Mouse (Mus musculus): Measurements from ENCODE around the gene Pnma1. TPM values are rescaled to one million over a fixed set of nuclear protein-coding genes. Genes with fewer than 3 reads are reported as not detected.

Pnma1 gene
- polyA plus RNA-seq, 1 experiment from 2014 or later, result 3.8 TPM

- H3K4me2 ChIP-seq, result no peak overlapping the region
- no peaks in the 10 kb centered on the region for H3K27me3 ChIP-seq
- no peaks in the 10 kb centered on the region for H3K9me3 ChIP-seq
- 73% methylated on average over 14 of the region's 14 CpGs for WGBS
- peaks cover 41% of the 10 kb centered on the region for H3K36me3 ChIP-seq
- H3K4me3 ChIP-seq, result no peak overlapping the region
- 0 out of 2 replicates have a peak, but pooled peaks cover 5% of the 10 kb centered on the region for H3K4me1 ChIP-seq (replicated peaks)
- ATAC-seq (ENCODE audit: low FRiP score), result no peak
- no peak overlapping the region for H3K9ac ChIP-seq
- no peak overlapping the region for H3K27ac ChIP-seq
These were observed 13.5 kb upstream of the Pnma1 start for GRCm38 (mm10) chr12:84161616-84162433.

GRCm38 (mm10) chr12:84161116-84161515 is 12.8 kb upstream of the Pnma1 start:
- ATAC-seq (ENCODE audit: low FRiP score), result no peak
- H3K9ac ChIP-seq, result no peak overlapping the region
- 0 out of 2 replicates have a peak, but pooled peaks cover 5% of the 10 kb centered on the region for H3K4me1 ChIP-seq (replicated peaks)
- H3K36me3 ChIP-seq, result peaks cover 48% of the 10 kb centered on the region
- no peaks in the 10 kb centered on the region for H3K9me3 ChIP-seq
- no peak overlapping the region for H3K4me2 ChIP-seq
- 86% methylated on average over 8 of the region's 8 CpGs for WGBS
- no peaks in the 10 kb centered on the region for H3K27me3 ChIP-seq
- H3K27ac ChIP-seq, result no peak overlapping the region
- no peak overlapping the region for H3K4me3 ChIP-seq

DNA sequence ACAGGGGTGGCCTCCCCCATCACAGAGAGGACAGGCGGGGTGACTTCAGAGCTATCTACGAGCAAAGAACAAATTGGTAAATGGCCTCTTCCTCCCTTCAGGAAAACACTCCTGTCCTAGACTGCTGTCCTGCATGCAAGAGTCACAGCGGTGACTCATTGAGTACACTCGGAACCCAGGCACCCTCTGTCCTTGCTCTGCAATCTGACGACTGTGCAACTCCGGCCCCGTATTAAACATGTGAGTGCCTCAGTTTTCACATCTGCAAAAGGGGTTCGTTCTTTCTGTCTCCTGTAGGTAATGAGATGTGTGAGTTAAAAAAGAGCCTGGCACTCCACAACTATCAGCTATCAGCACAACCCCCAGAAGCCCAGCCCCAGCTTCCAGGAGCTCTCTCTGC is 12.2 kb upstream of the Pnma1 start:
- no peak for ATAC-seq (ENCODE audit: low FRiP score)
- Histone ChIP-seq H3K4me1 (replicated peaks) (0 out of 2 replicates have a peak, but pooled peaks cover under 1% of the 10 kb centered on the region), H3K4me2 (no peak overlapping the region), H3K4me3 (no peak overlapping the region), H3K27me3 (no peaks in the 10 kb centered on the region), H3K9me3 (no peaks in the 10 kb centered on the region), H3K27ac (no peak overlapping the region), H3K36me3 (peaks cover 54% of the 10 kb centered on the region), H3K9ac (no peak overlapping the region)
- 97% methylated on average over 8 of the region's 8 CpGs for WGBS

GRCm38 (mm10) chr12:84158156-84158555 is 9.9 kb upstream of the Pnma1 start:
- no peaks in the 10 kb centered on the region for H3K9me3 ChIP-seq
- H3K4me2 ChIP-seq, result no peak overlapping the region
- no peaks in the 10 kb centered on the region for H3K4me1 ChIP-seq (replicated peaks)
- H3K9ac ChIP-seq, result no peak overlapping the region
- peaks cover 72% of the 10 kb centered on the region for H3K36me3 ChIP-seq
- no peak overlapping the region for H3K27ac ChIP-seq
- no peak for ATAC-seq (ENCODE audit: low FRiP score)
- no peak overlapping the region for H3K4me3 ChIP-seq
- WGBS, result 92% methylated on average over 14 of the region's 14 CpGs
- no peaks in the 10 kb centered on the region for H3K27me3 ChIP-seq

DNA sequence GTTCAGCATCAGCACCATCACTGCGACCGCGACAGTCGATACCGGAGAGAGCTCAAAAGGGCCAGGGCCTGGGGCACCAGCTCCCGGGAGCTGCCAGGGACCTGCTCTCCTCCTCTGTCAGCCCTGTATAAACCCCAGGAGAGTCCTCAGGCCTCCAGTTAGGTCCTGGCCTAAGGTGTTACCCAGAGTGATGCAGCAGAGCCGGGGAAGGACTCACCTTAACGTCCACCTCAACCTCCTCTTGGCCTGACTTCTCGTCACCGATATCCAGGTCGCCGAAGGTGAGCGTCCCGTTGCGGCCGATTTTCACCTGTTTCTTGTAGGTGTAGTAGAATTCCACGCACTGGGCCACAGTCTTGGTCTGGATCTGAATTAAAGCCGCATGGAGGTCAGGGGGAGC is 7.9 kb upstream of the Pnma1 start:
- peaks cover 87% of the 10 kb centered on the region for H3K36me3 ChIP-seq
- H3K9me3 ChIP-seq, result no peaks in the 10 kb centered on the region
- 96% methylated on average over 18 of the region's 18 CpGs for WGBS
- no peaks in the 10 kb centered on the region for H3K27me3 ChIP-seq
- H3K27ac ChIP-seq, result no peak overlapping the region
- ATAC-seq (ENCODE audit: low FRiP score), result no peak
- no peak overlapping the region for H3K4me2 ChIP-seq
- H3K4me1 ChIP-seq (replicated peaks), result peaks cover 2% of the 10 kb centered on the region; the same call in 1 of the 2 replicates
- H3K4me3 ChIP-seq, result no peak overlapping the region
- H3K9ac ChIP-seq, result no peak overlapping the region

GRCm38 (mm10) chr12:84155523-84155871 is 7.2 kb upstream of the Pnma1 start:
- Histone ChIP-seq H3K9me3 (no peaks in the 10 kb centered on the region), H3K9ac (no peak overlapping the region), H3K4me3 (no peak overlapping the region), H3K27me3 (no peaks in the 10 kb centered on the region), H3K36me3 (peaks cover 86% of the 10 kb centered on the region), H3K4me2 (no peak overlapping the region), H3K4me1 (replicated peaks) (peaks cover 8% of the 10 kb centered on the region; the same call in 1 of the 2 replicates), H3K27ac (no peak overlapping the region)
- no peak for ATAC-seq (ENCODE audit: low FRiP score)
- WGBS, result 87% methylated on average over 2 of the region's 2 CpGs

DNA sequence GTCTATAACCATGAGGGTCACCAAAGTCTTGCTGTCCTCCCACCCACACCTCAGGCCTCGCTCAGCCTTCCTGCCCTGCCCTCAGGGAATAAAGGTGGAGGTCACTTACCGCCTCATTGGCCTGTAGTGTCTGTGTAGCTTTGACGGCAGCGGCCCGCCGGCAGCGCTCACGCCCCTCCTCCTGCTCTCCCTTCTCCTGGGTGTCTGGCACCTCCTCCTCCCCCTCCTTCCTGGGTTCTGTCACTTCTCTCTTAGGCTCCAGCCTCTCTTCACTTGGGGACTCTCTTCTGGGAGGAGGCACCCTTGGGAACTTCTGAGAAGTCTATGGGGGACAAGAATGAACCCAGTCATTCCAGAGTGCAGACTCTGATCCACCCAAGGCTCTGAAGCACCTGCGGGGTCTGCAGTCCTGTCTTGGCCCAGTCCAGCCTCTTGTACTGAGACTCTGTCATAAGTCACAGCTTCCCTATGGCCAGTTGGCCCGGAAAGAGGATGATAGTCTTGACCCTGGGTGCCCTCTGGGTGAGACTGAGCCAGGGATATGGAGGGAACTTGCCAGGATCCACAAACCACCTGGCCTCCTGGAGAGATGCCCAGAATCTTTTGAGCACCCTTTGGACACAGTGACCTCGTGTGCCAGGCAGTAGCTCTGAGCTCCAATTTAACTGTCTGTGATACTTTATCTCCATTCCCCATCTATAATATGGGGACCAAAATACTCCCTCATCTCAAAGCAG is 6.7 kb upstream of the Pnma1 start:
- Histone ChIP-seq H3K9me3 (no peaks in the 10 kb centered on the region), H3K27ac (no peak overlapping the region), H3K9ac (no peak overlapping the region), H3K4me3 (no peak overlapping the region), H3K4me2 (no peak overlapping the region), H3K4me1 (replicated peaks) (peaks cover 12% of the 10 kb centered on the region), H3K36me3 (peaks cover 81% of the 10 kb centered on the region), H3K27me3 (no peaks in the 10 kb centered on the region)
- 65% methylated on average over 11 of the region's 11 CpGs for WGBS
- ATAC-seq (ENCODE audit: low FRiP score), result no peak

- Histone ChIP-seq H3K36me3 (peaks cover 66% of the 10 kb centered on the region), H3K9me3 (no peaks in the 10 kb centered on the region), H3K4me1 (replicated peaks) (peaks cover 23% of the 10 kb centered on the region), H3K9ac (no peak overlapping the region), H3K27me3 (no peaks in the 10 kb centered on the region), H3K4me3 (no peak overlapping the region), H3K4me2 (no peak overlapping the region), H3K27ac (no peak overlapping the region)
- ATAC-seq (ENCODE audit: low FRiP score), result no peak
- WGBS, result 90% methylated on average over 6 of the region's 6 CpGs
These were observed 5.1 kb upstream of the Pnma1 start for GRCm38 (mm10) chr12:84153414-84153813.

DNA sequence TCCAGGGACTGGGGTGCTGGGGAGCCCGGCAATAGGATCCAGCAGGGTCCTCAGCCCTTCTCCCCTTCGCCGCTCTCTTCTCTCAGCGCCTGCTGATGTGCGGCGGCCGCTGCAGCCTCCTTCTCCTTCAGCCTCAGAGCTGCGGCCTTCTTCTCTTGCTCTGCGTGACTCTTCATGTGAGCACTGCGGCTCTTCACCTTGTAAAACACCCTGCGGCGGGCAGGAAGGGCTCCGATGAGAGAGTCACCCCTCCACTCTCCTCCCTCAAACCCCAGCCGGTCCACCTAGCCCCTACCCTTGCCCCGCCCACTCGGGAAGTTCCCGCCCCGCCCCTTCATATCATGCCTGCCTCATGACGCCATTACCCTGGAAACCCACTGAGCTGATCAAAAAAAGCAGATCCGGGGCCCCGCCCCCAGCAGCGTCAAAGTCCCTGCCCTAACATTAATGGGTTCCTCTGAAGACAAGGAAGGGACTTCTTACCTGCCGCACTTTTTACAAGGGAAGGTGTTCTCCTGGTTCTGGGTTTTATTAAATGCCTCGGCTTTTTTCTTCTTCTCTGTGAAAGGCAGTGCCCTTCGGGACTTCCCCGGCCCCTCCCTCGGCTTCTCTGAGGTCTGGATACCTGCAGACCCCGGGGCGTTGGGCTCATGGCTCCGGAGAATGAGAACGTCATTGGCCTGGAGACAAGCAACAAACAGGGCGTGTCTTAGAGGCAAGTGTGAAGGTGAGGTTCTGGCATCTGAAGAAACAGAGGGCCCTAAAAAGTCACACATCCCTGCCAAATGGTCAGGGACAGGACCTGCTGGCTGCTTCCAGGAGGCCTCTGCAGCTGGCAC is 4.3 kb upstream of the Pnma1 start:
- Histone ChIP-seq H3K27me3 (no peaks in the 10 kb centered on the region), H3K27ac (no peak overlapping the region), H3K36me3 (peaks cover 57% of the 10 kb centered on the region), H3K4me3 (no peak overlapping the region), H3K9ac (no peak overlapping the region), H3K4me2 (no peak overlapping the region), H3K9me3 (no peaks in the 10 kb centered on the region), H3K4me1 (replicated peaks) (peaks cover 28% of the 10 kb centered on the region)
- no peak for ATAC-seq (ENCODE audit: low FRiP score)
- WGBS, result 74% methylated on average over 32 of the region's 32 CpGs

DNA sequence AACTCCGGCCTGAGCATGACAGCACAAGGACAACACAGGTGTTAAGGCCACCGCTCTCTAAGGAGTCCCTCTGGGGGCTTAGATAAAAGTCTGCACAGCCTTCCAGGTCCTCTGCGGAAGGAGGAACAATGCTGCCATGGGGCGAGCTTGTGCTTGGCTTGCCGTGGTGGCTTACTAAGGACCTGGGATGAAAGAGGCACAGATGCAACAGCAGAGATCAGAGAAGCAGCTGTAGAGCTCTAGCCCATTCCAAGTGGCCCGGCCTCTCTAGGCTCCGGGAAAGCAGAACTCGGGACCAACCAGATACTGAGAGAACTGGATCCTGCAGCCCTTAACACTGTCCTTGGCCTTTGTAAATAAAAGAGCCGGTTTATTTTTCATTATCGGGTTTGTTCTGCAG is 3.6 kb upstream of the Pnma1 start:
- WGBS, result 90% methylated on average over 10 of the region's 10 CpGs

DNA sequence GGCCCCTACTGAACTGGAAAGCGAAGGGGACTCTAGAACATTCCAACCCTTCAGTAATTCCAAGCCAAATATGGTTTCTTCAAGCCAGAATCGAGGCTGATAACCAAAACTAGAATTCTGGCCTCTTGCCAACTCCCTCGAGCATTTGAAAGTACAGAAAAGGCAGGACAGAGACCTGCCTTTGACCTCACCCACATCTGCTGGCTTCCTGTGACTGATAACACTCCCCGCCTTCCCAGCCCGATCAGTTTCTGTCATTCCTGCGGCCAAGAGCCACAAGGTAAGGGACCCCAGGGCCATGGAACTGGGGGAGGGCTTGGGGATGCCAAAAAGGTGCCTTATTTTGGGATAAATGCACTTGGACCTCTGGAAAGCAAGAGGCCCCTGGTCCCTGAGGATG is 2.7 kb upstream of the Pnma1 start:
- H3K9me3 ChIP-seq, result no peaks in the 10 kb centered on the region
- 67% methylated on average over 6 of the region's 6 CpGs for WGBS
- no peak for ATAC-seq (ENCODE audit: low FRiP score)
- H3K9ac ChIP-seq, result no peak overlapping the region
- no peak overlapping the region for H3K27ac ChIP-seq
- H3K4me3 ChIP-seq, result no peak overlapping the region
- no peak overlapping the region for H3K4me2 ChIP-seq
- no peaks in the 10 kb centered on the region for H3K27me3 ChIP-seq
- peaks cover 37% of the 10 kb centered on the region for H3K4me1 ChIP-seq (replicated peaks)
- peaks cover 44% of the 10 kb centered on the region for H3K36me3 ChIP-seq

More for the DNA sequence above, 3.6 kb upstream of the Pnma1 start:
- no peaks in the 10 kb centered on the region for H3K9me3 ChIP-seq
- no peak overlapping the region for H3K27ac ChIP-seq
- H3K36me3 ChIP-seq, result peaks cover 51% of the 10 kb centered on the region
- H3K4me3 ChIP-seq, result no peak overlapping the region
- H3K9ac ChIP-seq, result no peak overlapping the region
- H3K4me2 ChIP-seq, result no peak overlapping the region
- H3K4me1 ChIP-seq (replicated peaks), result peaks cover 31% of the 10 kb centered on the region
- H3K27me3 ChIP-seq, result no peaks in the 10 kb centered on the region
- no peak for ATAC-seq (ENCODE audit: low FRiP score)

GRCm38 (mm10) chr12:84149971-84150370 is 1.7 kb upstream of the Pnma1 start:
- Histone ChIP-seq H3K4me3 (no peak overlapping the region), H3K9ac (peak overlapping the region; percentile 58; the same call in 1 of the 2 replicates)

More at GRCm38 (mm10) chr12:84149971-84150370, 1.7 kb upstream of the Pnma1 start:
- no peak for ATAC-seq (ENCODE audit: low FRiP score)
- Histone ChIP-seq H3K27me3 (no peaks in the 10 kb centered on the region), H3K27ac (0 out of 2 replicates have a peak overlapping the region, but pooled peaks have one; percentile 18), H3K4me2 (peak overlapping the region; percentile 25; the same call in 1 of the 2 replicates), H3K9me3 (no peaks in the 10 kb centered on the region), H3K36me3 (peaks cover 35% of the 10 kb centered on the region), H3K4me1 (replicated peaks) (peaks cover 37% of the 10 kb centered on the region)
- 20% methylated on average over 15 of the region's 15 CpGs for WGBS

All from hindbrain, embryonic 13.5 days (tissue).